Mouse (Mus musculus): Measurements from ENCODE around the gene Dnajc17. TPM values are rescaled to one million over a fixed set of nuclear protein-coding genes. Genes with fewer than 3 reads are reported as not detected.

Dnajc17 gene
- polyA plus RNA-seq, 1 experiment from 2014 or later: 9.4 TPM

- Histone ChIP-seq H3K4me2 (replicated peaks; ENCODE audit: low read depth) (no peak overlapping the region), H3K4me3 (ENCODE audit: low read depth, low read length) (no peak overlapping the region), H3K9me3 (ENCODE audit: control insufficient read depth) (no peaks in the 10 kb centered on the region), H3K27ac (ENCODE audit: low read depth, low read length) (no peak overlapping the region), H3K36me3 (ENCODE audit: control insufficient read depth, insufficient read depth) (no peaks in the 10 kb centered on the region), H3K4me1 (replicated peaks; ENCODE audit: control insufficient read depth, insufficient read depth, low read length) (no peaks in the 10 kb centered on the region), H3K9ac (ENCODE audit: low read depth, low read length) (no peak overlapping the region), H3K27me3 (replicated peaks; ENCODE audit: control insufficient read depth, insufficient read depth, low read length) (no peaks in the 10 kb centered on the region)
- ATAC-seq: no peak
- TF ChIP-seq CTCF (IDR thresholded peaks at IDR 0.05; ENCODE audit: low read depth): no peak
- 84% methylated on average over 2 of the region's 2 CpGs for WGBS
Measured at GRCm38 (mm10) chr2:119170282-119170681, 38.3 kb downstream of the Dnajc17 start.

- ATAC-seq: no peak; the same call in 1 of the 2 replicates
- H3K27me3 ChIP-seq (replicated peaks; ENCODE audit: control insufficient read depth, insufficient read depth, low read length): no peaks in the 10 kb centered on the region
- H3K4me2 ChIP-seq (replicated peaks; ENCODE audit: low read depth): peak overlapping the region; percentile 81
- H3K27ac ChIP-seq (ENCODE audit: low read depth, low read length): peak overlapping the region; percentile 79
- peak overlapping the region; percentile 41 for H3K4me3 ChIP-seq (ENCODE audit: low read depth, low read length)
- no peaks in the 10 kb centered on the region; the same call in 1 of the 2 replicates for H3K4me1 ChIP-seq (replicated peaks; ENCODE audit: control insufficient read depth, insufficient read depth, low read length)
- no peaks in the 10 kb centered on the region for H3K36me3 ChIP-seq (ENCODE audit: control insufficient read depth, insufficient read depth)
- peak overlapping the region; percentile 35 for H3K9ac ChIP-seq (ENCODE audit: low read depth, low read length)
- H3K9me3 ChIP-seq (ENCODE audit: control insufficient read depth): no peaks in the 10 kb centered on the region
- no peak for TF ChIP-seq CTCF (IDR thresholded peaks at IDR 0.05; ENCODE audit: low read depth)
- 3% methylated on average over 26 of the region's 26 CpGs for WGBS
Measured at GRCm38 (mm10) chr2:119167866-119168256, 40.7 kb downstream of the Dnajc17 start.

GRCm38 (mm10) chr2:119166901-119167865 lies 41.4 kb downstream of the Dnajc17 start, which contains the start of gene Gchfr:
Gene Gchfr, plus strand, starts transcription at chr2:119167773.
- under 1% methylated on average over 60 of the region's 60 CpGs for WGBS
- peak within 1 kb of the TSS; percentile 81 for H3K4me2 ChIP-seq (replicated peaks; ENCODE audit: low read depth)
- peak; percentile 50 for TF ChIP-seq CTCF (IDR thresholded peaks at IDR 0.05; ENCODE audit: low read depth)
- H3K9me3 ChIP-seq (ENCODE audit: control insufficient read depth): no peaks in the 10 kb centered on the region
- H3K27ac ChIP-seq (ENCODE audit: low read depth, low read length): peak within 1 kb of the TSS; percentile 79
- H3K36me3 ChIP-seq (ENCODE audit: control insufficient read depth, insufficient read depth): no peaks in the 10 kb centered on the region
- peak within 1 kb of the TSS; percentile 41 for H3K4me3 ChIP-seq (ENCODE audit: low read depth, low read length)
- peak within 1 kb of the TSS; percentile 35 for H3K9ac ChIP-seq (ENCODE audit: low read depth, low read length)
- no peaks in the 10 kb centered on the region for H3K27me3 ChIP-seq (replicated peaks; ENCODE audit: control insufficient read depth, insufficient read depth, low read length)
- H3K4me1 ChIP-seq (replicated peaks; ENCODE audit: control insufficient read depth, insufficient read depth, low read length): no peaks in the 10 kb centered on the region; the same call in 1 of the 2 replicates
- ATAC-seq: peak; percentile 92

- H3K27me3 ChIP-seq (replicated peaks; ENCODE audit: control insufficient read depth, insufficient read depth, low read length): no peaks in the 10 kb centered on the region
- no peak overlapping the region for H3K9ac ChIP-seq (ENCODE audit: low read depth, low read length)
- ATAC-seq: no peak
- TF ChIP-seq CTCF (IDR thresholded peaks at IDR 0.05; ENCODE audit: low read depth): peak; percentile 39
- no peak overlapping the region for H3K4me2 ChIP-seq (replicated peaks; ENCODE audit: low read depth)
- H3K4me3 ChIP-seq (ENCODE audit: low read depth, low read length): no peak overlapping the region
- H3K4me1 ChIP-seq (replicated peaks; ENCODE audit: control insufficient read depth, insufficient read depth, low read length): no peaks in the 10 kb centered on the region; the same call in 1 of the 2 replicates
- no peak overlapping the region for H3K27ac ChIP-seq (ENCODE audit: low read depth, low read length)
- H3K36me3 ChIP-seq (ENCODE audit: control insufficient read depth, insufficient read depth): no peaks in the 10 kb centered on the region
- H3K9me3 ChIP-seq (ENCODE audit: control insufficient read depth): no peaks in the 10 kb centered on the region
Measured at GRCm38 (mm10) chr2:119165401-119165800, 43.2 kb downstream of the Dnajc17 start.

GRCm38 (mm10) chr2:119163999-119164398 lies 44.6 kb downstream of the Dnajc17 start:
- ATAC-seq: no peak
- H3K4me3 ChIP-seq (ENCODE audit: low read depth, low read length): no peak overlapping the region
- H3K36me3 ChIP-seq (ENCODE audit: control insufficient read depth, insufficient read depth): no peaks in the 10 kb centered on the region
- no peaks in the 10 kb centered on the region for H3K9me3 ChIP-seq (ENCODE audit: control insufficient read depth)
- no peak overlapping the region for H3K9ac ChIP-seq (ENCODE audit: low read depth, low read length)
- H3K4me1 ChIP-seq (replicated peaks; ENCODE audit: control insufficient read depth, insufficient read depth, low read length): no peaks in the 10 kb centered on the region; the same call in 1 of the 2 replicates
- 79% methylated on average over 4 of the region's 4 CpGs for WGBS
- H3K4me2 ChIP-seq (replicated peaks; ENCODE audit: low read depth): no peak overlapping the region
- no peaks in the 10 kb centered on the region for H3K27me3 ChIP-seq (replicated peaks; ENCODE audit: control insufficient read depth, insufficient read depth, low read length)
- no peak overlapping the region; the same call in 1 of the 2 replicates for H3K27ac ChIP-seq (ENCODE audit: low read depth, low read length)
- TF ChIP-seq CTCF (IDR thresholded peaks at IDR 0.05; ENCODE audit: low read depth): no peak

GRCm38 (mm10) chr2:119163135-119163534 lies 45.5 kb downstream of the Dnajc17 start:
- Histone ChIP-seq H3K9ac (ENCODE audit: low read depth, low read length) (no peak overlapping the region), H3K27ac (ENCODE audit: low read depth, low read length) (peak overlapping the region; percentile 79), H3K4me2 (replicated peaks; ENCODE audit: low read depth) (0 out of 2 replicates have a peak overlapping the region, but pooled peaks have one; percentile 6), H3K27me3 (replicated peaks; ENCODE audit: control insufficient read depth, insufficient read depth, low read length) (no peaks in the 10 kb centered on the region), H3K4me3 (ENCODE audit: low read depth, low read length) (no peak overlapping the region), H3K4me1 (replicated peaks; ENCODE audit: control insufficient read depth, insufficient read depth, low read length) (no peaks in the 10 kb centered on the region; the same call in 1 of the 2 replicates), H3K36me3 (ENCODE audit: control insufficient read depth, insufficient read depth) (no peaks in the 10 kb centered on the region), H3K9me3 (ENCODE audit: control insufficient read depth) (no peaks in the 10 kb centered on the region)
- no peak for TF ChIP-seq CTCF (IDR thresholded peaks at IDR 0.05; ENCODE audit: low read depth)
- no peak for ATAC-seq
- WGBS: 29% methylated on average over 3 of the region's 3 CpGs
